Mouse (Mus musculus) kidney, adult 2 months (tissue): ENCODE data around the gene Pgap3. TPM values are rescaled to one million over a fixed set of nuclear protein-coding genes. Genes with fewer than 3 reads are reported as not detected.
A peak's percentile ranks its signal among the peaks of the same experiment; 100 is the strongest.

ENCODE experiments used
- DNase-seq: peaks from one replicate; pipeline ENCODE4 v3.0.0; 2021
- H3K27ac ChIP-seq: fragments of 200-500 bp; 2 replicates; pipeline ENCODE4 v1.5.1; 2012; ENCODE audit warnings: low read depth, low read length, control low read depth, inconsistent platforms; ENCODE audit not compliant: insufficient read depth
- H3K27me3 ChIP-seq: fragments of 200-500 bp; replicated peaks from 2 replicates; pipeline ENCODE4 v1.6.1; 2012; ENCODE audit warnings: mild to moderate bottlenecking, moderate library complexity, low read length, inconsistent platforms; ENCODE audit not compliant: control insufficient read depth, insufficient read depth
- H3K36me3 ChIP-seq: fragments of 200-500 bp; 2 replicates; pipeline ENCODE4 v1.6.1; 2012; ENCODE audit warnings: mild to moderate bottlenecking, moderate library complexity, low read length, inconsistent platforms; ENCODE audit not compliant: control insufficient read depth, insufficient read depth
- H3K4me1 ChIP-seq: fragments of 200-500 bp; 2 replicates; pipeline ENCODE4 v1.6.1; 2011; ENCODE audit warnings: low read length; ENCODE audit not compliant: control insufficient read depth, insufficient read depth
- H3K4me3 ChIP-seq: fragments of 200-500 bp; 2 replicates; pipeline ENCODE4 v1.5.1; 2011; ENCODE audit warnings: mild to moderate bottlenecking, low read depth, low read length, control low read depth; ENCODE audit not compliant: insufficient read depth
- CTCF ChIP-seq: fragments of 200-500 bp; conservative IDR thresholded peaks from 2 replicates; pipeline ENCODE4 v1.5.1; 2011; ENCODE audit warnings: low read depth, mild to moderate bottlenecking, control low read depth, low read length, moderate library complexity, mixed read lengths; ENCODE audit not compliant: insufficient read depth, insufficient read length
- POLR2A ChIP-seq: fragments of 200-500 bp; IDR thresholded peaks from one replicate; pipeline ENCODE4 v1.6.1; 2011; ENCODE audit warnings: low read depth, low read length, control low read depth
- WGBS: fragments of 180-500 bp; shearing (Covaris S2); methylation state at CpG from one replicate; pipeline ENCODE4 v1.1.7; 2018; 5-methylcytosine and 5-hydroxymethylcytosine counted together
- polyA plus RNA-seq: library from polyadenylated mRNA; depleted of rRNA; stranded (reverse); fragments of >200 nt; gene quantifications from 2 replicates; pipeline ENCODE4 v1.2.3, GENCODE M21; 2012

The Pgap3 gene
- polyA plus RNA-seq, 1 experiment = 32.2 TPM

GRCm38 (mm10) chr11:98357396-98358160 is 42.7 kb downstream of the Pgap3 start:
- H3K36me3 ChIP-seq = no peaks in the 10 kb centered on the region
- WGBS = 9% methylated on average over 13 of the region's 13 CpGs
- H3K27me3 ChIP-seq = no peaks in the 10 kb centered on the region
- H3K27ac ChIP-seq = peak overlapping the region; percentile 82
- TF ChIP-seq CTCF (no peak), POLR2A (no peak)
- no peak for DNase-seq
- H3K4me3 ChIP-seq = peak overlapping the region; percentile 58
- peaks cover 7% of the 10 kb centered on the region for H3K4me1 ChIP-seq

- WGBS = 48% methylated on average over 7 of the region's 7 CpGs
- Histone ChIP-seq H3K4me1 (peaks cover 7% of the 10 kb centered on the region), H3K4me3 (no peak overlapping the region), H3K36me3 (no peaks in the 10 kb centered on the region), H3K27me3 (no peaks in the 10 kb centered on the region), H3K27ac (peak overlapping the region; percentile 82; the same call in 1 of the 2 replicates)
- no peak for TF ChIP-seq POLR2A
- TF ChIP-seq CTCF = no peak
- DNase-seq = peak; percentile 49
These were observed 43.5 kb downstream of the Pgap3 start for GRCm38 (mm10) chr11:98356625-98357394.

- no peaks in the 10 kb centered on the region for H3K36me3 ChIP-seq
- H3K4me1 ChIP-seq = peaks cover 7% of the 10 kb centered on the region
- DNase-seq = peak; percentile 68
- H3K4me3 ChIP-seq = no peak overlapping the region
- H3K27me3 ChIP-seq = no peaks in the 10 kb centered on the region
- no peak overlapping the region for H3K27ac ChIP-seq
- no peak for TF ChIP-seq POLR2A
- peak; percentile 64 for TF ChIP-seq CTCF
- WGBS = 14% methylated on average over 6 of the region's 6 CpGs
These were observed 44.5 kb downstream of the Pgap3 start for GRCm38 (mm10) chr11:98355732-98356299.

- no peak for DNase-seq
- no peak for TF ChIP-seq POLR2A
- no peak for TF ChIP-seq CTCF
- 0 out of 2 replicates have a peak overlapping the region, but pooled peaks have one; percentile 20 for H3K27ac ChIP-seq
- peaks cover 7% of the 10 kb centered on the region for H3K4me1 ChIP-seq
- WGBS = 73% methylated on average over 14 of the region's 14 CpGs
- H3K27me3 ChIP-seq = no peaks in the 10 kb centered on the region
- no peak overlapping the region for H3K4me3 ChIP-seq
- no peaks in the 10 kb centered on the region for H3K36me3 ChIP-seq
These were observed 45.8 kb downstream of the Pgap3 start for GRCm38 (mm10) chr11:98354445-98354844.

GRCm38 (mm10) chr11:98353651-98354211 is 46.6 kb downstream of the Pgap3 start:
- Histone ChIP-seq H3K36me3 (no peaks in the 10 kb centered on the region), H3K4me3 (no peak overlapping the region), H3K27me3 (no peaks in the 10 kb centered on the region), H3K27ac (peak overlapping the region; percentile 24), H3K4me1 (peaks cover 7% of the 10 kb centered on the region)
- TF ChIP-seq CTCF (no peak), POLR2A (no peak)
- 29% methylated on average over 8 of the region's 8 CpGs for WGBS
- peak; percentile 79 for DNase-seq

- H3K36me3 ChIP-seq = no peaks in the 10 kb centered on the region
- DNase-seq = no peak
- H3K4me1 ChIP-seq = peaks cover 3% of the 10 kb centered on the region
- WGBS = 76% methylated on average over 18 of the region's 18 CpGs
- TF ChIP-seq POLR2A = no peak
- no peak for TF ChIP-seq CTCF
- no peaks in the 10 kb centered on the region for H3K27me3 ChIP-seq
- peak overlapping the region; percentile 28; the same call in 1 of the 2 replicates for H3K27ac ChIP-seq
- no peak overlapping the region for H3K4me3 ChIP-seq
These were observed 47.9 kb downstream of the Pgap3 start for GRCm38 (mm10) chr11:98352272-98352990.
